Mouse (Mus musculus): ENCODE results near the gene Rps6kl1.

Gene Rps6kl1

GRCm38 (mm10) chr12:85121806-85122459, 29.1 kb downstream of the Rps6kl1 start:
- in situ Hi-C loops (cut with MboI; ENCODE audit: low pct_unique_long_range_greater_than_20kb in 1 of 2, low sequenced_read_pairs in 2 of 2, unreplicated experiment in 1 of 2), result no loop called here

GRCm38 (mm10) chr12:85115678-85116077, 35.4 kb downstream of the Rps6kl1 start:
- in situ Hi-C loops (cut with MboI; ENCODE audit: low pct_unique_long_range_greater_than_20kb in 1 of 2, low sequenced_read_pairs in 2 of 2, unreplicated experiment in 1 of 2), result no loop called here

GRCm38 (mm10) chr12:85113917-85114316, 37.1 kb downstream of the Rps6kl1 start:
- in situ Hi-C loops (cut with MboI; ENCODE audit: low pct_unique_long_range_greater_than_20kb in 1 of 2, low sequenced_read_pairs in 2 of 2, unreplicated experiment in 1 of 2), result no loop called here

GRCm38 (mm10) chr12:85113337-85113736, 37.7 kb downstream of the Rps6kl1 start:
- in situ Hi-C loops (cut with MboI; ENCODE audit: low pct_unique_long_range_greater_than_20kb in 1 of 2, low sequenced_read_pairs in 2 of 2, unreplicated experiment in 1 of 2), result no loop called here

GRCm38 (mm10) chr12:85112550-85113251, 38.4 kb downstream of the Rps6kl1 start:
- in situ Hi-C loops (cut with MboI; ENCODE audit: low pct_unique_long_range_greater_than_20kb in 1 of 2, low sequenced_read_pairs in 2 of 2, unreplicated experiment in 1 of 2), result no loop called here

GRCm38 (mm10) chr12:85110698-85111592, 40.1 kb downstream of the Rps6kl1 start, which contains the start of the genes Prox2 and Dlst:
Gene Prox2, minus strand, starts transcription at chr12:85110759.
Gene Dlst, plus strand, starts transcription at chr12:85110833.
- in situ Hi-C loops (cut with MboI; ENCODE audit: low pct_unique_long_range_greater_than_20kb in 1 of 2, low sequenced_read_pairs in 2 of 2, unreplicated experiment in 1 of 2), result no loop called here

GRCm38 (mm10) chr12:85110011-85110697, 40.9 kb downstream of the Rps6kl1 start:
- in situ Hi-C loops (cut with MboI; ENCODE audit: low pct_unique_long_range_greater_than_20kb in 1 of 2, low sequenced_read_pairs in 2 of 2, unreplicated experiment in 1 of 2), result no loop called here

- in situ Hi-C loops (cut with MboI; ENCODE audit: low pct_unique_long_range_greater_than_20kb in 1 of 2, low sequenced_read_pairs in 2 of 2, unreplicated experiment in 1 of 2), result no loop called here
Measured at GRCm38 (mm10) chr12:85109426-85109825, 41.6 kb downstream of the Rps6kl1 start.

- in situ Hi-C loops (cut with MboI; ENCODE audit: low pct_unique_long_range_greater_than_20kb in 1 of 2, low sequenced_read_pairs in 2 of 2, unreplicated experiment in 1 of 2), result no loop called here
Measured at GRCm38 (mm10) chr12:85108643-85109042, 42.4 kb downstream of the Rps6kl1 start.

GRCm38 (mm10) chr12:85106292-85106691, 44.8 kb downstream of the Rps6kl1 start:
- in situ Hi-C loops (cut with MboI; ENCODE audit: low pct_unique_long_range_greater_than_20kb in 1 of 2, low sequenced_read_pairs in 2 of 2, unreplicated experiment in 1 of 2), result no loop called here

GRCm38 (mm10) chr12:85104789-85105188, 46.3 kb downstream of the Rps6kl1 start:
- in situ Hi-C loops (cut with MboI; ENCODE audit: low pct_unique_long_range_greater_than_20kb in 1 of 2, low sequenced_read_pairs in 2 of 2, unreplicated experiment in 1 of 2), result no loop called here

GRCm38 (mm10) chr12:85103096-85103495, 48.0 kb downstream of the Rps6kl1 start:
- in situ Hi-C loops (cut with MboI; ENCODE audit: low pct_unique_long_range_greater_than_20kb in 1 of 2, low sequenced_read_pairs in 2 of 2, unreplicated experiment in 1 of 2), result no loop called here

GRCm38 (mm10) chr12:85101521-85102106, 49.5 kb downstream of the Rps6kl1 start:
- in situ Hi-C loops (cut with MboI; ENCODE audit: low pct_unique_long_range_greater_than_20kb in 1 of 2, low sequenced_read_pairs in 2 of 2, unreplicated experiment in 1 of 2), result no loop called here

- in situ Hi-C loops (cut with MboI; ENCODE audit: low pct_unique_long_range_greater_than_20kb in 1 of 2, low sequenced_read_pairs in 2 of 2, unreplicated experiment in 1 of 2), result no loop called here
Measured at GRCm38 (mm10) chr12:85101001-85101400, 50.1 kb downstream of the Rps6kl1 start.

- in situ Hi-C loops (cut with MboI; ENCODE audit: low pct_unique_long_range_greater_than_20kb in 1 of 2, low sequenced_read_pairs in 2 of 2, unreplicated experiment in 1 of 2), result no loop called here
Measured at GRCm38 (mm10) chr12:85095859-85096258, 55.2 kb downstream of the Rps6kl1 start.

GRCm38 (mm10) chr12:85095146-85095545, 55.9 kb downstream of the Rps6kl1 start:
- in situ Hi-C loops (cut with MboI; ENCODE audit: low pct_unique_long_range_greater_than_20kb in 1 of 2, low sequenced_read_pairs in 2 of 2, unreplicated experiment in 1 of 2), result no loop called here

- in situ Hi-C loops (cut with MboI; ENCODE audit: low pct_unique_long_range_greater_than_20kb in 1 of 2, low sequenced_read_pairs in 2 of 2, unreplicated experiment in 1 of 2), result no loop called here
Measured at GRCm38 (mm10) chr12:85094706-85095105, 56.4 kb downstream of the Rps6kl1 start.

- in situ Hi-C loops (cut with MboI; ENCODE audit: low pct_unique_long_range_greater_than_20kb in 1 of 2, low sequenced_read_pairs in 2 of 2, unreplicated experiment in 1 of 2), result no loop called here
Measured at GRCm38 (mm10) chr12:85094010-85094409, 57.1 kb downstream of the Rps6kl1 start.
